Mouse (Mus musculus): Measurements from ENCODE around the gene Chst11.

DNA sequence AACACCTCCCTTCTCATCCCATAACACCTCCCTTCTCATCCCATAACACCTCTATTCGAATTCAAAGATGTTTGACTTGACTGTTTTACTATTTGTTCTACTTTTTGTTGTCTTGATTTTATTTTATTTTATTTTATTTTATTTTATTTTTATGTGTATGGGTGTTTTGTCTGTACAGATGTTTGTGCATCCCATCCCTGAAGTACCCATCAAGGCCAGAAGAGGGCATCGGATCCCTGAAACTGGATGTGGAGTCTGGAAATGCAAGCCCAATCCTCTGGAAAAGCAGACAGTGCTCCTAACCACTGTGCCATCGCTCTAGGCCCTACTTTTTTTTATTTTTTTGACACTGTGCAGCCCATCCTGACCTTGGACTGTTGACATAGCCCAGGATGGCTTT is 239.7 kb downstream of the Chst11 start:
- peak; percentile 51 for TF ChIP-seq CTCF (IDR thresholded peaks at IDR 0.05; ENCODE audit: low read depth)
- TF ChIP-seq EP300 (IDR thresholded peaks at IDR 0.05; ENCODE audit: low read depth): no peak
